Mouse (Mus musculus): ENCODE results near the gene Morc1.

Morc1 gene

DNA sequence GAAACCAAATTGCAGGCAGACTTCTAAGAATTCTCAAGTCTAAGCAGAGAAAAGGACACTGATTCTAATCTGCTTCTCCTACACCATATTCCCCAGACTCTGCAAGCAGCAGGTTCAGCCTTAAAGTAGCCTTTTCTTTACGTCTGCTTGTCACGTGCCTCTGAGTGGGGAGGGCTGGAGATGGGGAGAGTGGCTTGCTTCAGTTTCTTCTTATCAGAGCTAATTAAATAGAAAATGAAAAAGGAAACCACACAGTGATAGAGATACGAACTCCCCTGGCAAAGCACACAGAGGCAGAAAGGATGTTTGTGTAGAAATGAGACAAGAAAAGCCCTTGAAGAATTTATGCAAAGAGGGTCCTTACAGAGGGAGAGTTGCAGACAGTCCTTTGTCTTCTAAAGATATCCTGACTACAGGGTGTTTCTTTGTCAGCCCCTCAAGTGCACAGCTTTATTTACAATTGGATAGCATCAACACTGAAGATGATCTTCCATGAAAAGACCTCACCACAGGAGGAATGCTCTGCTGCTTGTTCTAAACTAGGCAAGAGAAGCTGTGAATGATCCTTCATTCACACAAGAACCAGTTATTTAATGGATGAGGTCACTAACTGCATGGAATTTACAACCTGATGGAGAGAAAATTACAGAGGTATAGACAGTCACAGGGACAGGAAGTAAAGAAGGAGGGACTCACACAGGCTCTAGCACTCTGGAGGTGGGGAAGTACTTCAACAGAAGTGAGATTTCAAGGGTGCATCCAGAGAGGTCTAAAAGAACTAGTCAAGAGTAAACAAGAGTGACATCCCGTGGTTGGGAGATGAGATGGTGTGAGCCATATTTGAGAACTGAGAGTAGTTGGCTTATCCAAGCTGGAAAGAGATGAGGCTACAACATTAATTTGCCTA lies 44.1 kb downstream of the Morc1 start:
- DNase-seq (ENCODE audit: low spot score), result no peak

DNA sequence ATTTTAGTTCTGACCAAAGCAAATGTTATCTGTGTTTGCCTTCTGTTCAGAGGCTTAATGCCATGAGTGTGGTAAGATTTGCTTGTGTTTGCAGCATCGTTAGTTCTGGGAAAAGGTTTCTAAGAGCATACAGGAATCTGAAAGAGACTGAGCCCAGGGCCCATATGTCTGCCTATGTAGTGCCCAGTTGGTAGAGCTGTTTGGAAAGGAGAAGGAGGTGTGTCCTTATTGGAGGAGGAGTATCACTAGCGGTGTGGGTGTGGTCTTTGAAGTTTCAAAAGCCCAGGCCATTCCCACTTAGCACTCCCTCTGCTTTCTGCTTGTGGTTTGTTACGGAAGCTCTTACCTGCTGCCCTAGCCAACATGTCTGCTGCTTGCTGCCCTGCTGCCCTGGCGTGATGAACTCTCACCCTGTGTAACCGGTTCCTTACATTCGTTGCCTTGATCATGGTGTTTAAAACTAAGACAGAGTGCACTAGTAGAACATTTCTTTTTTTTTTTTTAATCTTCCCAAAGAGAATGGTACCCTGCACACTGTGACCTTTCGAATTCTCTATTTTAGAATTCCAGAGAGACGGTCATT lies 48.3 kb downstream of the Morc1 start:
- DNase-seq (ENCODE audit: low spot score), result no peak

DNA sequence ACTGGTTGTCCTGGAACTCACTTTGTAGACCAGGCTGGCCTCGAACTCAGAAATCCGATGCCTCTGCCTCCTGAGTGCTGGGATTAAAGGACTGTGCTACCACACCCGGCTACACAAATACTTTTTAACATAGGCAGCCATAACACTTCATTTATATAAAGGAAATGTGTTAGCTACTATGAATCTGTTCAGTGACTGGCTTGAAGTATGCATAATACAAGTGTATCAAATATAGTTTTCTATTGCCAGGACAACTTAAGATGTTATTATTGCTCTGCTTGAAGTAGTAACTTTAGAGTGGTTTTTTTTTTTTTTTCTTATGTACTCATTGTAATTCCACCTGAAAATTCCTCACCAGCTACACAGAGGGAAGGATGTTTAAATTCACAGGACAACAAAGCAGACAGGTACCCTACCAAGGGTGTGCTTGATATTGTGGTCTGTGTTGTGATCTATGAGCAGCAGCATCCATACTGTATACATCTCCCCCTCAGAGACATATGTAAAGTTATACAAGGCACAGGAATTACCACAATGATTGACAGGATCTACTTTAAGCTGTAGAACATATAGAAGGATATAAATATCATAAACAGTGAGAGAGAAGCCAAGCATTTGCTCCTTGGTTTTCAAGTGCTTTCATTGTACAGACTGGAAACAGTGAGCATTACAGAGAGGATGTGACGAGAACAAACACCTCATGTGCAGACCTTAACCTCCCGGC lies 85.9 kb downstream of the Morc1 start:
- DNase-seq (ENCODE audit: low spot score), result no peak

DNA sequence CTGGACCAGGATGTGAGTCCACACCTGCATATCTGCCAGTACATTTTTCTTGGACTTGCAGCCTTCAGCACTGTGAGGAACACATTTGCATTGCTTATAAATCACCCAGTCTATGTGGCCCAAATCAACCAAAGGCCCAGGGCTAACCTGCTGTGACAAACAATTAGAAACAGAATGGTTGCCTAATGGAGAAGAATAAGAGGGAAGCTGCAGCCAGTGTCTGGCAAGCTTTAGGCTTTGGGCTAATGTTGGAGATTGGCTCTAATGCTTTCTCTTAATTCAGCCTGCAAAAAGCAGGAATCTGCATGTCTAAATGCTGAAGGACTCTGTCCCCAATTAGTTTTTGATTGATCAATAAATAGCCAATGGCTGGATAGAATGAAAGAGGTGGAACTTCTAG lies 88.5 kb downstream of the Morc1 start:
- no peak for DNase-seq (ENCODE audit: low spot score)

DNA sequence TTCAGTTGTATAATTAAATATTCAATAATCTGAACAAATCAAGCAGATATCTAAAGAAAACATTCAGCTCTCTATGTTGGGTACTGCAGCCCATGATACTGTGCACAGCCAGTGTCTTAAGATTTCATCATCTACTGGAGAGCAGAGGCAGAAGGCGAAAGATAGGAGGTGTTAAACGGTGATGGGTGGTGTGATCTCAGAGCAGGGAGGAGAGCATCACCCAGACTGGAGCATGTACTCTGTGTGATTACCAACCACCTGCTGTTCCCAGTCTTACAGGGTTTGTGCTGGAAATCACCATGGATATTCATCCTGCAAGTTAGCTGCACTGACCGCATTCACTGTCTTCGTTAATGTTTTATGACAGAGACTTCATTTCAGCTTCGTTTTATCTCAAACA lies 106.1 kb downstream of the Morc1 start:
- DNase-seq (ENCODE audit: low spot score), result no peak

DNA sequence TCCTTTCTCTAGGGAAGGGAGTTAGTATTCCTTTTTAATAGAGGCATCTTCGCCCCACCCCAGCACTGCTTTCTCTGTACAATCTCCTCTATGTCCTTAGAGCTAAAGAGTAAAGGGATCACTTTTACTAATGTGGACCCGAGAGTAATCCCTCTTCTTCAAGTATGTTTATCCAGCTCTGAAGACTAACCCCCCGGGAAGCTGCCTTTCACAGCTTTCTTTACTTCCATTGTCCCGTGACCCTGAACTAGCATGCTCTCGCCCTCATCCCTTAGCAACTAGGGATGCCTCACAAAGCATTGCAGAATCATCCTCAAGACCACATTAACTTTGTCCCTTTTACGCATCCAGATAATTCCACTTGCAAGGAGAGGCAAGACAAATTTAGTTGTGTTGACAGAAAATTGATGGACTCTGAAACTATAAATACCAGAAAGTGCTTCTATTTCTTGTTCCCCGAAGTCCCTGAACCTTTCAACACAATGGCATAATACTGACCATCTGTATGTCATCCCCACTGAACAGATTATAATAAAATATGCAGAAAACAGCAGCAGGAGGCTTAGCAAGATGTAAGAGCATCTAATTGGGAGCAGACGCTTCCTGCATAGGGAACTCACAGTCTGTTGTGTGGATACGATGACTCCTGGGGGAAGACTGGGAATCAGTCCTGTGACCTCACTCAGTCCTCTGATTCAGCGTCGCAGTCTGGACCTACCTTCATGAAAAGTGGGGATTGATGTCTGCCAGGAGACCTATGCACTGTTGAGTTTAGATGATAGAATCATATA lies 131.4 kb downstream of the Morc1 start:
- DNase-seq (ENCODE audit: low spot score), result no peak

DNA sequence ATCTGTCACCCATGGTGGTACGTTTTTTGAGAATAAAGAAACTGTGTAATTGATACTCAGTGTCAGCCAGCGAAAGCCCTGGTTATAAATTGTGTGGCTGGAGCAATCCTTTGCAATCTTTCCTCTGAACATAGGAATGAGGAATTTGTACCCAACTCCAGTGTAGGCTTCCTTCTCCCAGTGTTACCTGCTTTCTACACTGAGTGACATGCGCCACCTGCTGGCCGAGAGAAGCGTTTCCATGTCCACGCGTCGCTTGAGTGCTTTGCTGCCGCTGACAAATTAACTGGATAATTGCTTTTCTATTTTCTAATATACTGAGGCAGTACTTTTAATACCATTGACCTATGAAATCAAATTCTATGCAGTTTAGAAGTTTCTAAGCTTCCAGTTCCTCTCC lies 139.3 kb downstream of the Morc1 start:
- DNase-seq (ENCODE audit: low spot score), result peak; percentile 11

DNA sequence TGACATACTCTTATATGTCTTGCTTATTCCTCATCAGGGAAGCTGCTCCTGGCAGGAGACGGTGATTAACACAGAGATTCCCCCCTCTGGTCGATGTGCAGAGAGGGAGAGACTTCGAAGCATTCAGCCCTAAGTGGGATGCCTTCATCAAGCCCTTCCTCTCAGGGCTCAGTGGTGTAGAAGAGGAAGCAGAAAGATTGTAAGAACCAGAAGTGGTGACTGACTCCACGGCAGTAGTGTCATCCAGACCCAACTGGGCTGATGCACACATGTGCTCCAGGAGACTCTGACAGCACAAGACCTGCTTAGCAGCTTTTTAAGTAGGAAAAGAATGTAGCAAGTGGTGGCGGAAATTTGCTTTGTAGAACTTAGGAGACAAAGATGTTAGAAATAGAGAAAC lies 143.0 kb downstream of the Morc1 start:
- no peak for DNase-seq (ENCODE audit: low spot score)

DNA sequence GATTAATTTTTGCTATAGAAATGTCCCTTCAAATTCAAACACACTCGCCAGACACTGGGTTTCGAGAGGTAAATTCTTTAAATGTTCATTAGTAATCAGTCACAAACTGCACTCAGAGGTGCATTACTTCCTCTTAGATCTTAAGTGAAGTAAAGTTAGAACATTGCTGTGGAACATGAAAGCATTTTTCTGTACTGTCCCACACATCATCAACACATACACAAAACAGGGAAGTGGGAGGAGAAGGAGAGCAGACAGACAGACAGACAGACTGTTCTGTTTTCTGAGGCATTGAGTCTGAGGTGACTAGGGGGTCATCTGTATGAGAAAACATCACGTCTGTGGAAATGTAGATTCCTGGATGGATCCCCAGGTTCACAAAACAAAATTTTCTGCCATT lies 143.5 kb downstream of the Morc1 start:
- no peak for DNase-seq (ENCODE audit: low spot score)

DNA sequence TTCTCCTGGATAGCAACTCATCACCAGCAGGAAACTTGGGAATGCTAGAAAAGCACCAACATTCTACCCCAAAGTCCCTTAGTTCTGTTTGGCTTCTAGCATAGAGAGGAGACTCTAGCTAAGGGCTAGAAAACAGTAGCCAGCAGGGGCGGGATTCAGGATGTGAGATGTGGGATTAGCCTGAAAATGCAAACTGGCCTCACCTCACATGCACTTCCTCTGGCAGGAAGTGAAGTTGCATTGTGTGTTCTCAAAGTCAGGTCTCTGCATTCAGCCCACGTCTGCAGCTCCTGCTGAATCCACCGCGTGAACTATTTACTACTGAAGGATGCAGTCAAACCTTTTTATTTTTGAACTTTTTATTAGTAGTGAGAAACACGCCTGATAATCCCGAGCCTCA lies 154.3 kb downstream of the Morc1 start:
- no peak for DNase-seq (ENCODE audit: low spot score)

DNA sequence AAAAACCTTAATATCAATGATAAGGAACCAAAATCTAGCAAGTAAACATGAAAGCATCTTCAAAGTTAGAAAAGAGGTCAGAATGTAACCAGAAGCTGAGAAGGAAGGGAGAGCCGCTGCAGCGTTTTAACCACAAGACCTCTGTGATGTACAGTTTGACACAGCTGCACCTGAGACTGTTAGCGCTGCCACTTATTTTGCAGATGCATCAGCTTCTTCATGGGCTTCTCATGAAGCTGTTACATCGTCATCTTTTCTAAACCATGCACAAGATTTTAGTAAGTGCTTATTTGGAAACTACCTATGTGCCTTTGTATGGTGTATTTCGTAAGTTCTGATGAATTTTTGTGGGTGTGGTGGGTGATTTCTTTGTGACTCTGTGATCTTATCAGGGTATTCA lies 163.4 kb downstream of the Morc1 start:
- peak; percentile 72 for DNase-seq (ENCODE audit: low spot score)

DNA sequence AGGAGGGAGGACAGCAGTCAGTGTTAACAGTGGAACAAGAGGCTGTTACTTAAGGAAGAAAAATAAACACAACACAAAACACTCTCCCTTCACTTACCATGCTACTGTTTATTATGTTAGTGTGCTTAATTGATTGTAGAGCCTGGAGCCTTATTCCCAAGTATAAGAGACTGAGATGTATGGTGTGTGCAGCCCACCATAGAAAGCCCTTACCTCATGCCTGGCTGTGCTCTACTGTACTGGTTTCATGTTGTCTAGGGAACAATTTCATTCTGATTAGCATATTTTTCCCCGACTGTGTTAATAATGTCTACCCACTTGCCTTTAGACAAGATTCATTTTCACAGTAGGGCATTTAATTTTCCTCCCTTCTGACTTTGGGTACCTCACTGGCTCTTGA lies 164.2 kb downstream of the Morc1 start:
- no peak for DNase-seq (ENCODE audit: low spot score)

DNA sequence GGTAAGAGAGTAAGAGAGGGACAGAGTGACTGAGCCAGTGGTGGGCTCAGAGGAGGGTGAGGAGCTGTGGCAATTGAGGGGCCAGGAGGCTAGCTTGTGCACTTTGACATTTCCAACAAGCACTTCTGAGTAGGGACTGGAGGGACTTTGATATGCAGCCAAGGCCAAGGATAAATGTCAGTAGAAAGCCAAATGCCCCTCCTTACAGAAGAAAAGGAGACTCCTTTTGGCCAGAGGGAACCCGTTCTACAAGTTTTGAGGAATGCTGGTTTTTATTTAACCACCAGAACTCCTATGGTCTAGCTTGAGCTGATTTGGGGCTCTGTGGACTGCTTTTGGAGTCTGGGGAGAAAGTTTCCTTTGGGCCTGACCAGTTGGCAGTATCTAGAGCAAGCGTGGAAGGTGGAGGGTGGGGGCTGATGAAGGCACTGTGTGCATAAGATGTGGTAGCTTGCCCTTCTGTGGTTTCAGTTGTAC lies 172.7 kb downstream of the Morc1 start:
- no peak for DNase-seq (ENCODE audit: low spot score)

DNA sequence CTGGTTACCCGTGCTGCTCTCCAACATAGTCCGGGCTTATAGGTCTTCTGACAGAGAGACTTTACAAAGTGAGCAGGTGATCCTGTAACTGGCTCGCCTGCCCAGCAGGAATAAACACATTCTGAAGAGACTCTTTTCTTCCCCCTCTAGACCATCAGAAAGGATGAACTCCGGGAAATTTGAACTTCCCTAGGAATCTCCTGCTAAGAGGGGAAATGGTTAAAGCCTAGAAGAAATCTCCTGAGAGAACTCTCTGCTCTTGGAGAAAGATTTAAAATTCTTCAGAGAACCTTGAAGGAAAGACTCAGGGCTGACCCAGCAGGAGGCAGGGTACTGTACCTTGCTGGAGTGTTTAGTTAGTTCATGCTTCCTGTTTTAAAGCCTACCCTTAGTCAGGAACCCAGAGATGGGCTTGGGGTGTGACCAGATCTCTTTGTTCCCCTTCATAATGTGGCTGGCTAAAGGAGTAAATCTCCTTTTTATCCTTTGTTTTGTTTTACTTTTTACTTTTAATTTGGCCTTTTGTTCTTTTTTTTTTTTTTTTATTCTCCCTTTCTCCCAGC lies 175.5 kb downstream of the Morc1 start:
- DNase-seq (ENCODE audit: low spot score), result no peak

DNA sequence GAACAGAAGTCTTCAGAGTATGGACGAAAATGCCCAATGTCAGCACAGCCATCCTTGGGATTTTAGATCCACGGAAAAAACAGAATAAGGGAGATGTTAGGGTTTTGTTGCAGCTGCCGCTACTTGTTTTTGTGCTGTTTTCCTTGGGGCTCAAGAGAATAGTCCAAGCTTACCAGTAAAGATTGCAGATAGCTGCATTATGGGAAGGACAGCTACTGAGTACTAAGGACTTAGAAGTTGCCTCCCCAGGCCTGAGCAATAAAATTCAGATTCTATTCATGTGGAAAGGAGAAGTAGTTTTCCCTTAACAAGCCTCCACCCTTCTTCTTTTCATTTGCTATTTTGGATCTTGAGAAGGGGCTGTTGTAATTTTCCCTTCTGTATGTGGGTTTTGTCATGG lies 177.2 kb downstream of the Morc1 start:
- DNase-seq (ENCODE audit: low spot score), result no peak

DNA sequence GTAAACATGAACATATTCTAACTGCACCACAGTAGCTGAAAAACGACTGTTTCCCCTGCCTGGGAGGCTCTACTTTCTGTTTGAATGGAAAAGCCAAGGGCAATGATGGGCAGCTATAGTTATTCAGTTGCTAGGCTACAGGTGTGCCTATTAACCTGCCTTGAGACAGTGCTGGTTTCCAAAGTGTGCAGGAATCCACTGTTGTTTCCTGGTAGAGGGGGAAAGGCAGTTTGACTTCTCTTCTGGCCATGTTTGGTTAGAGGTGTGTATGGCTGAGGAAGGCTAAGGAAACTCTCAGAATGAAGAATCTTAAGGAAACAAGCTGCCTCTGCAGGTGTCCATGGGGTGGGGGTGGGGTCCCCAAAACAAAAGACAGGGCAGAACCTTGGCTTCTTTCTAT lies 179.8 kb downstream of the Morc1 start:
- DNase-seq (ENCODE audit: low spot score), result no peak

DNA sequence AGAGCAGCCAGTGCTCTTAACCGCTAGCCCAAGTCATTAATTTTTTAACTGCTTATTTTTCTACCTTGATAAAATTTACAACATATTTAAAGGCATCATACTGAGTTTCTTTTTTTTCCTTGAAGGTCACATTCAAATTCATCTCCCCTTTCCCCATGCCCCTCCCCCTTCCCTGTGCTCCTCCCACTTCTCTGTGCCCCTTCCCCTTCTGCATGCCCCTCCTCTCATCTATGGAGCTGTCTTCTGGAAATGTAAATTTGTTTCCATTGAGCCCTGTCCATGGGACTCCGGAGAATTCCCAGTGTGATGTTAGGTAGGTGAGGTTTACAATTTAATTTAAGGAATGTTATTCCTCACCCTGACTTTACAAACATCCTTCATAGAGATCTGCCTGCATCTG lies 180.4 kb downstream of the Morc1 start:
- DNase-seq (ENCODE audit: low spot score), result no peak

DNA sequence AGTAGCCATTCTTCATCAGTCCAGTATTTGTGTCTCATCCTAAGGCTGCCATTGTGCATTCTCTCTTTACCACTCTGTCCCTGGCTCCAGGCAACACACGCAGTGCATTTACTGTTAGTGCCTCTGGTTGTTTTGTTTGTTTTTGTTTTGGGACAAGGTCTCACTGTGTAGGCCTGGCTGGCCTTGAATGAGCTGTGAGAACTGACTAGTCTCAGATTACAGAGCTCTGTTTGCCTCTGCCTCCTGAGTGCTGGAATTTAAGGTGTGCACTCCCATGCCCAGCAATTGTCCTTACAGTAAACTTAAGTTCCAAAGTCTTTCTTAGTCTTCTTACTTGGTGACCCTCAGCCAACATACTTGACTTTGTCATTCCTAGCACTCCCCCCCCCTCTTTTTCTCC lies 182.7 kb downstream of the Morc1 start:
- DNase-seq (ENCODE audit: low spot score), result no peak

DNA sequence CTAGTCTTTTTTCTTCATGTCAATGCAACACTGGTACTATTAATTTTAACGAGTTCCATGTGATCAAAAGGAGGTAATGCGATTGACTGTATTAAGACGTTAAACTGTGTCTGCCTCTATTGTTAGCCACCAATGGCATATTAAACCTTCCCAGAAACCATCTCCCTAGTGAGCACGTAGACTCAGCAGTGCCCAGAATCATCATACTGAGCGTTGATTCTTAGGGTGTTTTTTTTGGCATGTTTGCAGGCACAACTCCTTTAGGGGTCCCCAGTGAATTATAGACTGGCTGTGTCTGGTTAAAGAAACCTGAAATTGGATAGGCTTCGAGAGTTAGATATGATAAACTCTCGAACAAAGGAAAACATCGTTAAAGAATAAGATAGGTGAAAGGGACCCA lies 189.5 kb downstream of the Morc1 start:
- no peak for DNase-seq (ENCODE audit: low spot score)

DNA sequence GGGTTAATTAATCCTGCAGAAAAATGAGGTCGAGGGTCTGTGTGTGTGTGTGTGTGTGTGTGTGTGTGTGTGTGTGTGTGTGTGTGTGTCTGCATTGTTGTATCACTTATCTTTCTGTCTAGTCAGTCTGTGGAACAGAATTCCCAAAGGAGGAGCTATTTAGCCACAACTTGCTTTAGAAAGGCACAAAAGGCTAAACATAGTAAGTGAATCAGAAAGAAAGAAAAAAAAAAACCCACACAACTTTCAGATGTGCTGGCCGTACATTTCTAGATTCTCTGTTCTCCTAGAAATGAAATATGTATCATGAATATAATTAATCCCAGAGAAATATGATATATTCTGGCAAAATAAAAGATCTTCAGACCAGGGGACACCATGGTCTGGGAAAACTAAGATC lies 190.0 kb downstream of the Morc1 start:
- DNase-seq (ENCODE audit: low spot score), result no peak

DNA sequence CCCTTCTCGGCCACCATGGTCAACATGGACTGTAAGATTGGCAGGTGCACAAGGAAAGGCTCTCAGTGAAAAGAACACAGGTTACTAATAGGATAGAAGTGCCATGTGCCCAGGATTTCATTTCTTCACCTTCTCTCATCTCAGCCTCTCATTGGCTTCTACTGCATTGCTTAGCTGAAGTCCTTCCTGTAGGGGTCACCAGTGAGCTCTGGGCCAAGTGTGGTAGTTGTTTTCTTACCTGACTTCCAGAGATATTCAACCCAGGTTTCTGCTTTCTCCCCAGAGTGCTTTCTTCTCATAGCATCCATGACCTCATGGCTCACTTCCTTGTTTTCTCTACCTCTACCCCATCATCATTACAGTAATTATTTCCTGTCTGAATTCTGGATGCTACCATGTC lies 192.4 kb downstream of the Morc1 start:
- peak; percentile 34 for DNase-seq (ENCODE audit: low spot score)

DNA sequence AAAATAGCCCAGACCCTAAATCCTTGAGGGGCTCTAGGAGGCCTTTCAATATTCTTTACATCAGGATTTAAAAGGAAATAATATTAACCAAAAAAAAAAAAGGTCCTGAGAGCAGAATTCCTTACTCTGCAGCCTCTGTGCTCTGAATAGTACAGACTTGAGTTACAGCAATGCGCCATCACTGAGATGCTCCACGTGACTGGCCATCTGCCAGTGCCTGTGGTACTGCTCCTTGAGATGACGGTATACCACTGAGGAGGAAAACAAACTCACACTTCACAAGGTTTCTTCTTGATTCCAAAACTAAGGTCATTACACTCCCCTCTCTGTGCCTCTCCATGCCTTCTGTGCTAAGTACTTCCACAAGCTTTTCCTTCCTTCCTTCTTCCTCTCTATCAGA lies 195.1 kb downstream of the Morc1 start:
- no peak for DNase-seq (ENCODE audit: low spot score)
